Mouse (Mus musculus) E14TG2a.4 (cell line): ENCODE measurements around the gene Rbfox1.

Experiments
- CTCF ChIP-seq: conservative IDR thresholded peaks from 2 replicates; pipeline ENCODE4 v1.5.1; 2014; ENCODE audit warnings: low read length
- NANOG ChIP-seq: IDR thresholded peaks from 2 replicates; pipeline ENCODE4 v1.6.1; 2014; ENCODE audit warnings: borderline replicate concordance, low read length, mixed read lengths
- POU5F1 ChIP-seq: IDR thresholded peaks from 2 replicates; pipeline ENCODE4 v1.6.1; 2014; ENCODE audit warnings: low read length, borderline replicate concordance

DNA sequence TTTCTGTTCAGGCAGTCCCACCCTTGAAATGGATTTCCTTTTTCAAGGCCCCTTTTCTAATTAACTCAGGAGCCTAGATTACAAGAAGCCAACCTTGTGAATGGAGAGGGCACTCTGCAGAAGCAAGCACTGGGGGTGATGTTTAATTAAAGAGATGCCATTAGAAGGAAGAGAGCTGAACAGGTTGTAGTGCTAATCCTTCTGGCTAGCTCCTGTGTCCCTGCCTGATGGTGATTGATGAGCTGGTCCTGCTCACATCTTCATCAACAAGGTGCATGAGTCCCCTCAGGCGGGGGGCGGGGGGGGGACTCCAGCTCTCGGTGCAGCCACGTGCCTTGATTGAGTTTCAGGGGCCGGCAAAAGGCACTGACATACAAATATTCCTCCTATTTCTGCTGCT is 1312.8 kb downstream of the Rbfox1 start:
- TF ChIP-seq CTCF (no peak), POU5F1 (no peak), NANOG (no peak)
